Mouse (Mus musculus): ENCODE measurements at regions not wholly inside any gene's neighbourhood (a gene's known extent, or its start where the extent isn't known, plus 50 kb on each side); places are given as distances from the start of the nearest gene placed in this dataset.

DNA sequence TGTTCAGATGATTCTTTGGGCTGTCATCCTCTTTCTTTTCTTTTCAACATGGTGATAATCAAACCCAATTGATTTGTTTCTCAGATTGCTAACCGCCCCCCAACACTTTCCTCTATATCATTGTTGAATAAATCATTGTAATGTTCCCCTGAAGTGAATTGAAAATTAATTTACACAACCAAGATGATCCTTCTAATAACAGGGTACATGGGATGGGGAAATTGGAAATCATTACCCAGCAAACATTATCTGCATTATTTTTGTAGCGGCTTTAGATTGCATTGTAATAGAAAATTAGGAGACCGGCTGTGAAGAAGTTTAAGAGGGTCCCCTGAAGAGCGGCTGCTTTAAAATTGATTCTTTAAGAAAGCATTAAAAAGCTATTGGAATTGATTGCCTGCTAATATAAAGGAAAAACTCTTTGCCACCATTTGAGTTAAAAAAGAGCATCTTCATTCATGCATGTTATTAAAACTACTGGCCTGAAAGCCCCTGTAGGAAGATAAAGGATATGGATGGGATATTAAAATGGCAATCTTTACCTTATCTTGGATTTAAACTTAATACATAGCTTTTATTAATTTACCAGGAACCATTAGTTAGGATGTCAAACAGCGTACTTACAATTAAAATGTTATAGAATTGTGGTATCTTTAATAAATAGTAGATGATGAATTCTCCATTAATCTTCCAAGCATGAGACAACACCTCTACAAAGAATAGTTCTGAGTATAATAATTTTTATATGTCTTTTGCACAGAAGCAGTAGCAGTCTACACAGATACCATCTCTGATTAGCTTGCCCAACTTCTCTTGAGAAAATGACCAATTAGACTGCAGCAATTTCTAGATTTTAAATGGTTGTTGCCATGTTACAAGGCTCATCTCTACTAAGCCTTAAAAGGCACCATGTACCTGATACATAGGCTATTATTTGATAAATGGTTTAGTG is 127.0 kb upstream of the Hs3st5 start:
- no peak for TF ChIP-seq CTCF (IDR thresholded peaks at IDR 0.05)
- DNase-seq (ENCODE audit: extremely low spot score in 1 of 2, low spot score in 2 of 2): no peak
- H3K4me3 ChIP-seq: no peak overlapping the region
- intact Hi-C loops (cut with DNase I): no loop called here
- no peak overlapping the region for H3K27ac ChIP-seq

DNA sequence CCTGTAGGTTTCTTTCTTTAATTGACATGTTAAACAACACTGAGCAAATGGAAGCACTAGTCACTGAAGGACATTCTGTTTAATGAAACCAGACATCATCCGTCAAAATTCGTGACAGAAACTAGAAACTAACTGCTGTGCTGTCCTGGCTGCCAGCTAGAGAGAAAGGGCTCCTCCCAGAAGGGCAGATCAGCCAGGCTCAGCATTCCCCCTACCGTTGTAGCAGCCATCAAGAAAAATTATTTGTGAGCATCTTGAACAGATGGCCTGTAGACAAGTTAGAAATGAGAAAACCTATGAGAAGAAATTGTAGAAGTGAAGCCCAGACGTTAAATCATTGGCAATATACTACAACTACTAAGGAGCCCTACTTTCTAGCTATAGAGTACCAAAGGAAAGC is 123.3 kb upstream of the Hs3st5 start:
- no peak for TF ChIP-seq CTCF (IDR thresholded peaks at IDR 0.05)
- Histone ChIP-seq H3K27ac (no peak overlapping the region), H3K4me3 (no peak overlapping the region)
- intact Hi-C loops (cut with DNase I): no loop called here
- no peak for DNase-seq (ENCODE audit: extremely low spot score in 1 of 2, low spot score in 2 of 2)

- DNase-seq (ENCODE audit: extremely low spot score in 1 of 2, low spot score in 2 of 2): no peak
- no peak for TF ChIP-seq CTCF (IDR thresholded peaks at IDR 0.05)
- Histone ChIP-seq H3K27ac (no peak overlapping the region), H3K4me3 (no peak overlapping the region)
- intact Hi-C loops (cut with DNase I): no loop called here
These were observed 116.6 kb upstream of the Hs3st5 start for GRCm38 (mm10) chr10:36390062-36390461.

GRCm38 (mm10) chr10:36393586-36393985 is 113.0 kb upstream of the Hs3st5 start:
- DNase-seq (ENCODE audit: extremely low spot score in 1 of 2, low spot score in 2 of 2): no peak
- Histone ChIP-seq H3K4me3 (no peak overlapping the region), H3K27ac (no peak overlapping the region)
- no peak for TF ChIP-seq CTCF (IDR thresholded peaks at IDR 0.05)
- intact Hi-C loops (cut with DNase I): no loop called here

GRCm38 (mm10) chr10:36396576-36396975 is 110.0 kb upstream of the Hs3st5 start:
- no peak overlapping the region for H3K4me3 ChIP-seq
- no peak for TF ChIP-seq CTCF (IDR thresholded peaks at IDR 0.05)
- intact Hi-C loops (cut with DNase I): no loop called here
- no peak overlapping the region for H3K27ac ChIP-seq
- no peak for DNase-seq (ENCODE audit: extremely low spot score in 1 of 2, low spot score in 2 of 2)

- Histone ChIP-seq H3K27ac (no peak overlapping the region), H3K4me3 (no peak overlapping the region)
- TF ChIP-seq CTCF (IDR thresholded peaks at IDR 0.05): no peak
- intact Hi-C loops (cut with DNase I): loop anchor here (5.0 kb wide), 1 partner anchor 2001 kb away; no protein-coding TSS in a partner anchor
- DNase-seq (ENCODE audit: extremely low spot score in 1 of 2, low spot score in 2 of 2): no peak
These were observed 98.6 kb upstream of the Hs3st5 start for GRCm38 (mm10) chr10:36408001-36408400.

- no peak for TF ChIP-seq CTCF (IDR thresholded peaks at IDR 0.05)
These were observed 75.3 kb upstream of the Hs3st5 start for GRCm38 (mm10) chr10:36431335-36431734.

DNA sequence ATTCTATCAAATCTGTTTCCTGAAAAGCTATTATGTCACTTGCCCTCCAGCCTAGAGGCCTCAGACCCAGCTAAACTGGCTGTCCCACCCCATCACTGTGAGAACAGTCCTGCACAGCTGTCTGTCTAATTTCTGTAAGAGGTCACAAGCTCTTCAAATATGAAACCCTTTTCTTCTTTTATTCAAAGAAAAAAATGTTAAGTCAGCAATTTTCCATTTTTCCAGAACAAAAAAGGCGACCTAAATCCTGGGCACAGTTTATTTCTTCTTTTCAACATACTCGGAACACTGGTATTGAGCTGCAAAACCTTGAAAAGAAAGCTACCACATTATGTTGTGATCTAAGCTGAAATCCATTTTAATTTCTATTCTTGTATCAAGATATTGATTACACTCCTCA is 69.2 kb upstream of the Hs3st5 start:
- Histone ChIP-seq H3K4me3 (no peak overlapping the region), H3K27ac (no peak overlapping the region)
- DNase-seq (ENCODE audit: extremely low spot score in 1 of 2, low spot score in 2 of 2): no peak
- no peak for TF ChIP-seq CTCF (IDR thresholded peaks at IDR 0.05)
- intact Hi-C loops (cut with DNase I): no loop called here

More at GRCm38 (mm10) chr10:36431335-36431734, 75.3 kb upstream of the Hs3st5 start:
- no peak for DNase-seq (ENCODE audit: extremely low spot score in 1 of 2, low spot score in 2 of 2)
- Histone ChIP-seq H3K4me3 (no peak overlapping the region), H3K27ac (no peak overlapping the region)
- intact Hi-C loops (cut with DNase I): no loop called here

Data from left cerebral cortex, adult 2 months (tissue).